Mouse (Mus musculus) liver, embryonic 14.5 days (tissue): Measurements from ENCODE around the gene Pex19. TPM values are rescaled to one million over a fixed set of nuclear protein-coding genes. Genes with fewer than 3 reads are reported as not detected.
A peak's percentile ranks its signal among the peaks of the same experiment; 100 is the strongest.

Experiments used
- ATAC-seq: fragments of 200-750 bp; cut with Nextera tagmentation; 2 replicates; pipeline ENCODE4 v1.8.0; 2017; ENCODE audit warnings: moderate number of reproducible peaks, mild to moderate bottlenecking, moderate library complexity; ENCODE audit not compliant: insufficient read depth
- DNase-seq, 3 experiments: peaks; one replicate each; pipeline ENCODE4 v3.0.0-alpha.2; 2012 to 2013; ENCODE audit warnings: low read depth in 3 of 3, low spot score in 3 of 3
- H3K27ac ChIP-seq: fragments of 300-500 bp; sonication (generic); 2 replicates; pipeline ENCODE4 v1.5.1; 2014; ENCODE audit warnings: moderate library complexity, mild to moderate bottlenecking, control low read depth, inconsistent platforms
- H3K27me3 ChIP-seq: fragments of 300-500 bp; sonication (generic); 2 replicates; pipeline ENCODE4 v1.6.1; 2014; ENCODE audit warnings: mild to moderate bottlenecking, low read length, moderate library complexity; ENCODE audit not compliant: control insufficient read depth, insufficient read depth
- H3K36me3 ChIP-seq: fragments of 300-500 bp; sonication (generic); replicated peaks from 2 replicates; pipeline ENCODE4 v1.6.1; 2014; ENCODE audit warnings: low read depth; ENCODE audit not compliant: control insufficient read depth, insufficient read depth
- H3K4me1 ChIP-seq, 2 experiments: fragments of 200-500 bp in 1 of 2; fragments of 300-500 bp in 1 of 2; sonication (generic) in 1 of 2; replicated peaks; 2 replicates each; pipeline ENCODE4 v1.6.1; 2012 to 2014; ENCODE audit warnings: antibody characterized with exemption in 1 of 2, inconsistent platforms in 1 of 2, low read length in 1 of 2; ENCODE audit not compliant: control insufficient read depth in 2 of 2, insufficient read depth in 2 of 2
- H3K4me2 ChIP-seq: fragments of 300-500 bp; sonication (generic); 2 replicates; pipeline ENCODE4 v1.6.1; 2014; ENCODE audit warnings: low read depth, mild to moderate bottlenecking, control low read depth, moderate library complexity
- H3K4me3 ChIP-seq, 2 experiments: fragments of 200-500 bp in 1 of 2; fragments of 300-500 bp in 1 of 2; sonication (generic) in 1 of 2; 2 replicates each; pipeline ENCODE4 v1.5.1; 2012 to 2014; ENCODE audit warnings: low read depth in 2 of 2, low read length in 2 of 2, mild to moderate bottlenecking in 2 of 2, control low read depth in 1 of 2, inconsistent platforms in 1 of 2, moderate library complexity in 1 of 2; ENCODE audit not compliant: insufficient read depth in 1 of 2
- H3K9ac ChIP-seq: fragments of 300-500 bp; sonication (generic); replicated peaks from 2 replicates; pipeline ENCODE4 v1.6.1; 2014; ENCODE audit warnings: mild to moderate bottlenecking, control low read depth, moderate library complexity
- H3K9me3 ChIP-seq: fragments of 300-500 bp; sonication (generic); 2 replicates; pipeline ENCODE4 v1.6.1; 2016; ENCODE audit warnings: low read length, mixed read lengths; ENCODE audit not compliant: control insufficient read depth
- CTCF ChIP-seq: IDR thresholded peaks from 2 replicates; pipeline ENCODE4 v1.5.1; 2016; ENCODE audit warnings: antibody characterized with exemption, low read depth, control low read depth
- EP300 ChIP-seq: IDR thresholded peaks from 2 replicates; pipeline ENCODE4 v1.6.1; 2016; ENCODE audit warnings: antibody characterized with exemption, low read depth
- WGBS: fragments of 180-500 bp; shearing (Covaris S2); extraction: QIAGEN DNeasy Blood & Tissue Kit; methylation state at CpG from one replicate; pipeline ENCODE4 v1.1.7; 2014; ENCODE audit not compliant: insufficient replicate concordance; 5-methylcytosine and 5-hydroxymethylcytosine counted together
- polyA plus RNA-seq, 2 experiments: library from polyadenylated mRNA; depleted of rRNA in 1 of 2; stranded (reverse) in 1 of 2; unstranded in 1 of 2; fragments of >200 nt; fragmentation: Nextera tagmentation in 1 of 2; extraction: Ambion mirVana in 1 of 2; gene quantifications; 2 replicates each; pipeline versions ENCODE4 v1.2.1 to v1.2.3; 2012 to 2014

Gene Pex19
- polyA plus RNA-seq, 2 experiments, result 19.8 to 30.1 TPM

- WGBS, result 81% methylated on average over 11 of the region's 11 CpGs
- H3K4me3 ChIP-seq, result no peak overlapping the region
- H3K27me3 ChIP-seq, result no peaks in the 10 kb centered on the region
- H3K4me1 ChIP-seq, result no peaks in the 10 kb centered on the region
- H3K27ac ChIP-seq, result no peak overlapping the region
- no peak overlapping the region for H3K9ac ChIP-seq
- H3K9me3 ChIP-seq, result no peaks in the 10 kb centered on the region
- TF ChIP-seq CTCF, result no peak
- TF ChIP-seq EP300, result no peak
- no peak for DNase-seq
- H3K36me3 ChIP-seq, result peaks cover 80% of the 10 kb centered on the region
- ATAC-seq, result no peak
- H3K4me2 ChIP-seq, result no peak overlapping the region
These were observed 21.5 kb upstream of the Pex19 start for GRCm38 (mm10) chr1:172105101-172105500.

DNA sequence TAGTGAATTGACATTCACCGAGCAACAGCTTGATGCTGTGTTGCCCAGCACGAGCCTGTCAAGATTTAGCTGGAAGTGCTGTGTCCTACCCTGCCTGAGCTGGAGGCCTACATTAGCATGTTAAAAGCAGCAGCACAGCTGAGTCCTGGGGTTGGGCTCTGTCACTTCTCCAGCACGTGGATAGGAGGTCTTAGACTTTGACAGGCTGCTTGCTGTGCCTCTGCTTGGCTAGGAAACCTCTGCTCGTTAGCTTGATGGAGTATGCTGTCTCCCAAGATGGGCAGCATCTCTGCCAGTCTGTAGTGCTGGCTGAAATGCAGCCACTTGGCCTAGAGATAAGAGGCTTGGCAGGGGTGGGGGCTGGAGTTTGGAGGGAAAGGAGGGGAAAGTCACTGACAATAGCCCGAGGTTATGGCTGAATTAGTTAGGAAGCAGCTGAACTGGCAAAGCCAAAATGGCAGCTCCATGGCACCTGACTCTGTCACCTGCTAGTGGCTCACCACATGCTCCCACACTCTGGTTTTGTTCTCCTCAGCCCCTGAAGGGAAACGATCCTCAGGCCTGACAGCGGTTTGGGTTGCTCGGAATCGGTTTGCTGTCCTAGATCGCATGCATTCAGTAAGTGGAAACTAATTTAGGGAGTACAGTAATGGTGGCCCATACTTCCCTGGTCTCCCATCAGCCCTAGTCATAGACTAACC is 18.6 kb upstream of the Pex19 start:
- H3K9me3 ChIP-seq, result no peaks in the 10 kb centered on the region
- H3K4me2 ChIP-seq, result no peak overlapping the region
- TF ChIP-seq CTCF, result no peak
- no peak for TF ChIP-seq EP300
- no peak overlapping the region for H3K4me3 ChIP-seq
- 79% methylated on average over 10 of the region's 10 CpGs for WGBS
- ATAC-seq (0 out of 2 replicates have a peak, but pooled peaks have one; percentile 18), DNase-seq (no peak)
- no peak overlapping the region for H3K9ac ChIP-seq
- H3K36me3 ChIP-seq, result peaks cover 79% of the 10 kb centered on the region
- no peaks in the 10 kb centered on the region for H3K4me1 ChIP-seq
- H3K27me3 ChIP-seq, result no peaks in the 10 kb centered on the region
- H3K27ac ChIP-seq, result no peak overlapping the region

DNA sequence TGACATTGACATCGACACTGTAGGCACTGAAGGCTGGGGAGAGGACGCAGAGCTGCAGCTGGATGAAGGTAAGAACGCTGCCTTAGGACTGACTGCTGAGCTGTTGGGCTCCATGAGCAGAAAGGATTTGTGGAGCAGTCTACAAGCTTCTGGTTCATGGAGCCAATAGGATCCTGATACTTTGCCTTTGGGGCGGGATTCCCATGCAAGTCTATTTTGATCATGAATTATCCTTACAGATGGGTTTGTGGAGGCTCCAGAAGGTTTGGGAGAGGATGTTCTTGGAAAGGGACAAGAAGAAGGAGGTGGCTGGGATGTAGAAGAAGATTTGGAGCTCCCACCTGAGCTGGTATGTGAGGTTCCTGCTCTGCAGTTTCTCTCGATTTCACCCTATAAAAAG is 9.6 kb upstream of the Pex19 start:
- H3K9me3 ChIP-seq, result no peaks in the 10 kb centered on the region
- H3K4me3 ChIP-seq, result no peak overlapping the region
- no peaks in the 10 kb centered on the region for H3K4me1 ChIP-seq
- no peaks in the 10 kb centered on the region for H3K27me3 ChIP-seq
- H3K27ac ChIP-seq, result no peak overlapping the region
- no peak overlapping the region for H3K9ac ChIP-seq
- DNase-seq, result no peak
- WGBS, result 82% methylated on average over 5 of the region's 5 CpGs
- no peak overlapping the region for H3K4me2 ChIP-seq
- no peak for TF ChIP-seq EP300
- TF ChIP-seq CTCF, result no peak
- no peak for ATAC-seq
- peaks cover 84% of the 10 kb centered on the region for H3K36me3 ChIP-seq

GRCm38 (mm10) chr1:172119100-172119499 is 7.5 kb upstream of the Pex19 start:
- no peak overlapping the region for H3K9ac ChIP-seq
- H3K27ac ChIP-seq, result no peak overlapping the region
- TF ChIP-seq CTCF (no peak), EP300 (no peak)
- no peaks in the 10 kb centered on the region for H3K27me3 ChIP-seq
- no peaks in the 10 kb centered on the region for H3K4me1 ChIP-seq
- H3K9me3 ChIP-seq, result no peaks in the 10 kb centered on the region
- no peak for DNase-seq
- H3K4me3 ChIP-seq, result no peak overlapping the region
- no peak for ATAC-seq
- H3K4me2 ChIP-seq, result no peak overlapping the region
- 59% methylated on average over 6 of the region's 6 CpGs for WGBS
- H3K36me3 ChIP-seq, result peaks cover 69% of the 10 kb centered on the region

DNA sequence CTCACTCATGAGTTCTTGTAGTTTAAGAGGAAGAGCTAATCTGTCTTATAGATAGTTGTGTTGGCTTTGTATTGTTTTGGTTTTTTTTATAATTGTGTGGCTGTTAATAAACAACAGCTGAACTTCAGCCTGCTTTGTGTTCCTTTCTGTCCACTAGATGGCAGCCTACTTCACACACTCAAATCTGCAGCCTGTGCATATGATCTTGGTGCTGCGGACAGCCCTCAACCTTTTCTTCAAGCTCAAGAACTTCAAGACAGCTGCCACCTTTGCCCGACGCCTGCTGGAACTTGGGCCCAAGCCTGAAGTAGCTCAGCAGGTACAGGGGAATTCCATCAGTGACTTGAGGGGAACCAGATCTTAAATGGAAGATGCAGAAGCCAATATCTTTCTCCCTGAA is 6.8 kb upstream of the Pex19 start:
- ATAC-seq, result no peak
- Histone ChIP-seq H3K4me1 (no peaks in the 10 kb centered on the region), H3K9me3 (no peaks in the 10 kb centered on the region), H3K4me3 (no peak overlapping the region), H3K4me2 (no peak overlapping the region), H3K27me3 (no peaks in the 10 kb centered on the region), H3K27ac (no peak overlapping the region), H3K36me3 (peaks cover 62% of the 10 kb centered on the region), H3K9ac (no peak overlapping the region)
- TF ChIP-seq CTCF, result peak; percentile 82
- TF ChIP-seq EP300, result no peak
- WGBS, result 53% methylated on average over 3 of the region's 3 CpGs
- peak in 1 of 3 experiments; percentile 20 for DNase-seq
